Mouse (Mus musculus) kidney, adult 2 months (tissue): Measurements from ENCODE around the gene Kank3. TPM values are rescaled to one million over a fixed set of nuclear protein-coding genes. Genes with fewer than 3 reads are reported as not detected.

ENCODE experiments used
- DNase-seq: peaks from one replicate; pipeline ENCODE4 v3.0.0; 2021
- H3K27ac ChIP-seq: fragments of 200-500 bp; 2 replicates; pipeline ENCODE4 v1.5.1; 2012; ENCODE audit warnings: low read depth, low read length, control low read depth, inconsistent platforms; ENCODE audit not compliant: insufficient read depth
- H3K27me3 ChIP-seq: fragments of 200-500 bp; replicated peaks from 2 replicates; pipeline ENCODE4 v1.6.1; 2012; ENCODE audit warnings: mild to moderate bottlenecking, moderate library complexity, low read length, inconsistent platforms; ENCODE audit not compliant: control insufficient read depth, insufficient read depth
- H3K36me3 ChIP-seq: fragments of 200-500 bp; 2 replicates; pipeline ENCODE4 v1.6.1; 2012; ENCODE audit warnings: mild to moderate bottlenecking, moderate library complexity, low read length, inconsistent platforms; ENCODE audit not compliant: control insufficient read depth, insufficient read depth
- H3K4me1 ChIP-seq: fragments of 200-500 bp; 2 replicates; pipeline ENCODE4 v1.6.1; 2011; ENCODE audit warnings: low read length; ENCODE audit not compliant: control insufficient read depth, insufficient read depth
- H3K4me3 ChIP-seq: fragments of 200-500 bp; 2 replicates; pipeline ENCODE4 v1.5.1; 2011; ENCODE audit warnings: mild to moderate bottlenecking, low read depth, low read length, control low read depth; ENCODE audit not compliant: insufficient read depth
- CTCF ChIP-seq: fragments of 200-500 bp; conservative IDR thresholded peaks from 2 replicates; pipeline ENCODE4 v1.5.1; 2011; ENCODE audit warnings: low read depth, mild to moderate bottlenecking, control low read depth, low read length, moderate library complexity, mixed read lengths; ENCODE audit not compliant: insufficient read depth, insufficient read length
- POLR2A ChIP-seq: fragments of 200-500 bp; IDR thresholded peaks from one replicate; pipeline ENCODE4 v1.6.1; 2011; ENCODE audit warnings: low read depth, low read length, control low read depth
- WGBS: fragments of 180-500 bp; shearing (Covaris S2); methylation state at CpG from one replicate; pipeline ENCODE4 v1.1.7; 2018; 5-methylcytosine and 5-hydroxymethylcytosine counted together
- polyA plus RNA-seq: library from polyadenylated mRNA; depleted of rRNA; stranded (reverse); fragments of >200 nt; gene quantifications from 2 replicates; pipeline ENCODE4 v1.2.3, GENCODE M21; 2012; rRNA removed

Gene Kank3
- 83.0 and 89.3 TPM in 2 replicates for polyA plus RNA-seq

GRCm38 (mm10) chr17:33810334-33811141 lies at the start of gene Kank3:
Gene Kank3 (plus strand): TSS chr17:33810519.
- no peaks in the 10 kb centered on the region for H3K27me3 ChIP-seq
- no peak for TF ChIP-seq CTCF
- TF ChIP-seq POLR2A: peak; percentile 53
- DNase-seq: peak; percentile 98
- H3K36me3 ChIP-seq: no peaks in the 10 kb centered on the region
- 2% methylated on average over 36 of the region's 36 CpGs for WGBS
- no peaks in the 10 kb centered on the region; the same call in 1 of the 2 replicates for H3K4me1 ChIP-seq
- H3K4me3 ChIP-seq: peak within 1 kb of the TSS; percentile 92
- H3K27ac ChIP-seq: peak within 1 kb of the TSS; percentile 97

GRCm38 (mm10) chr17:33766389-33766788 lies 43.9 kb upstream of the Kank3 start:
- no peak for DNase-seq
- H3K36me3 ChIP-seq: no peaks in the 10 kb centered on the region
- no peak for TF ChIP-seq CTCF
- no peak for TF ChIP-seq POLR2A
- no peaks in the 10 kb centered on the region for H3K4me1 ChIP-seq
- H3K4me3 ChIP-seq: no peak overlapping the region
- H3K27me3 ChIP-seq: no peaks in the 10 kb centered on the region
- no peak overlapping the region for H3K27ac ChIP-seq
- 51% methylated on average over 3 of the region's 3 CpGs for WGBS

- DNase-seq: no peak
- no peaks in the 10 kb centered on the region; the same call in 1 of the 2 replicates for H3K36me3 ChIP-seq
- peaks cover 21% of the 10 kb centered on the region; the same call in 1 of the 2 replicates for H3K4me1 ChIP-seq
- WGBS: 96% methylated on average over 4 of the region's 4 CpGs
- no peak overlapping the region for H3K27ac ChIP-seq
- H3K27me3 ChIP-seq: no peaks in the 10 kb centered on the region
- H3K4me3 ChIP-seq: no peak overlapping the region
- TF ChIP-seq CTCF: no peak
- no peak for TF ChIP-seq POLR2A
Measured at GRCm38 (mm10) chr17:33771617-33772016, 38.7 kb upstream of the Kank3 start.

GRCm38 (mm10) chr17:33773426-33773825 lies 36.9 kb upstream of the Kank3 start:
- 40% methylated on average over 6 of the region's 6 CpGs for WGBS
- Histone ChIP-seq H3K36me3 (peaks cover 5% of the 10 kb centered on the region; the same call in 1 of the 2 replicates), H3K4me1 (peaks cover 24% of the 10 kb centered on the region), H3K4me3 (no peak overlapping the region), H3K27me3 (no peaks in the 10 kb centered on the region), H3K27ac (peak overlapping the region; percentile 92)
- DNase-seq: peak; percentile 74
- TF ChIP-seq POLR2A: no peak
- no peak for TF ChIP-seq CTCF

GRCm38 (mm10) chr17:33773871-33774572 lies 36.3 kb upstream of the Kank3 start:
- no peak for TF ChIP-seq CTCF
- no peak for TF ChIP-seq POLR2A
- H3K27ac ChIP-seq: peak overlapping the region; percentile 92
- H3K36me3 ChIP-seq: peaks cover 5% of the 10 kb centered on the region; the same call in 1 of the 2 replicates
- peaks cover 30% of the 10 kb centered on the region for H3K4me1 ChIP-seq
- peak; percentile 79 for DNase-seq
- WGBS: 78% methylated on average over 6 of the region's 6 CpGs
- no peaks in the 10 kb centered on the region for H3K27me3 ChIP-seq
- H3K4me3 ChIP-seq: no peak overlapping the region

GRCm38 (mm10) chr17:33774573-33775155 lies 35.7 kb upstream of the Kank3 start:
- peaks cover 5% of the 10 kb centered on the region; the same call in 1 of the 2 replicates for H3K36me3 ChIP-seq
- no peak for TF ChIP-seq CTCF
- no peak for TF ChIP-seq POLR2A
- no peaks in the 10 kb centered on the region for H3K27me3 ChIP-seq
- peaks cover 31% of the 10 kb centered on the region for H3K4me1 ChIP-seq
- no peak overlapping the region for H3K4me3 ChIP-seq
- H3K27ac ChIP-seq: peak overlapping the region; percentile 85
- peak; percentile 60 for DNase-seq
- 64% methylated on average over 8 of the region's 8 CpGs for WGBS

GRCm38 (mm10) chr17:33775287-33775686 lies 35.0 kb upstream of the Kank3 start:
- Histone ChIP-seq H3K4me3 (no peak overlapping the region), H3K27ac (peak overlapping the region; percentile 85), H3K36me3 (peaks cover 5% of the 10 kb centered on the region; the same call in 1 of the 2 replicates), H3K4me1 (peaks cover 31% of the 10 kb centered on the region), H3K27me3 (no peaks in the 10 kb centered on the region)
- no peak for TF ChIP-seq CTCF
- no peak for TF ChIP-seq POLR2A
- 93% methylated on average over 4 of the region's 4 CpGs for WGBS
- no peak for DNase-seq
